Mouse (Mus musculus): Measurements from ENCODE around the gene Uox.

The Uox gene

GRCm38 (mm10) chr3:146583908-146584307 lies 13.7 kb downstream of the Uox start:
- no peak for DNase-seq (ENCODE audit: low read depth, low spot score)

- DNase-seq (ENCODE audit: low read depth, low spot score), result no peak
These were observed 16.4 kb downstream of the Uox start for GRCm38 (mm10) chr3:146586616-146587015.

- DNase-seq (ENCODE audit: low read depth, low spot score), result no peak
These were observed 19.3 kb downstream of the Uox start for GRCm38 (mm10) chr3:146589523-146589922.

- DNase-seq (ENCODE audit: low read depth, low spot score), result no peak
These were observed 20.9 kb downstream of the Uox start for GRCm38 (mm10) chr3:146591159-146591558.

GRCm38 (mm10) chr3:146591601-146592000 lies 21.4 kb downstream of the Uox start:
- no peak for DNase-seq (ENCODE audit: low read depth, low spot score)

- DNase-seq (ENCODE audit: low read depth, low spot score), result no peak
These were observed 25.2 kb downstream of the Uox start for GRCm38 (mm10) chr3:146595440-146595839.

- no peak for DNase-seq (ENCODE audit: low read depth, low spot score)
These were observed 26.2 kb downstream of the Uox start for GRCm38 (mm10) chr3:146596387-146596786.

GRCm38 (mm10) chr3:146596864-146597263 lies 26.6 kb downstream of the Uox start:
- no peak for DNase-seq (ENCODE audit: low read depth, low spot score)

- no peak for DNase-seq (ENCODE audit: low read depth, low spot score)
These were observed 28.2 kb downstream of the Uox start for GRCm38 (mm10) chr3:146598411-146598810.

- DNase-seq (ENCODE audit: low read depth, low spot score), result no peak
These were observed 29.1 kb downstream of the Uox start for GRCm38 (mm10) chr3:146599198-146599900.

GRCm38 (mm10) chr3:146601205-146601604 lies 31.0 kb downstream of the Uox start:
- DNase-seq (ENCODE audit: low read depth, low spot score), result no peak

GRCm38 (mm10) chr3:146602531-146602930 lies 32.3 kb downstream of the Uox start:
- DNase-seq (ENCODE audit: low read depth, low spot score), result no peak

GRCm38 (mm10) chr3:146604647-146605046 lies 34.4 kb downstream of the Uox start:
- no peak for DNase-seq (ENCODE audit: low read depth, low spot score)

- no peak for DNase-seq (ENCODE audit: low read depth, low spot score)
These were observed 37.1 kb downstream of the Uox start for GRCm38 (mm10) chr3:146607368-146607767.

- DNase-seq (ENCODE audit: low read depth, low spot score), result no peak
These were observed 40.1 kb downstream of the Uox start for GRCm38 (mm10) chr3:146610322-146610721.

GRCm38 (mm10) chr3:146611261-146611660 lies 41.0 kb downstream of the Uox start:
- no peak for DNase-seq (ENCODE audit: low read depth, low spot score)

- no peak for DNase-seq (ENCODE audit: low read depth, low spot score)
These were observed 41.6 kb downstream of the Uox start for GRCm38 (mm10) chr3:146611821-146612220.

GRCm38 (mm10) chr3:146615496-146615895 lies 45.3 kb downstream of the Uox start, which contains the start of gene Dnase2b:
Gene Dnase2b (minus strand): TSS chr3:146615596.
- no peak for DNase-seq (ENCODE audit: low read depth, low spot score)

- no peak for DNase-seq (ENCODE audit: low read depth, low spot score)
These were observed 46.5 kb downstream of the Uox start for GRCm38 (mm10) chr3:146616533-146617283.

GRCm38 (mm10) chr3:146617946-146618345 lies 47.7 kb downstream of the Uox start:
- no peak for DNase-seq (ENCODE audit: low read depth, low spot score)

GRCm38 (mm10) chr3:146618357-146618756 lies 48.1 kb downstream of the Uox start:
- DNase-seq (ENCODE audit: low read depth, low spot score), result no peak

- no peak for DNase-seq (ENCODE audit: low read depth, low spot score)
These were observed 49.9 kb downstream of the Uox start for GRCm38 (mm10) chr3:146620101-146620500.

All from retina, postnatal 7 days (tissue).